Mouse (Mus musculus): ENCODE measurements at regions not wholly inside any gene's neighbourhood (a gene's known extent, or its start where the extent isn't known, plus 50 kb on each side); places are given as distances from the start of the nearest gene placed in this dataset.

DNA sequence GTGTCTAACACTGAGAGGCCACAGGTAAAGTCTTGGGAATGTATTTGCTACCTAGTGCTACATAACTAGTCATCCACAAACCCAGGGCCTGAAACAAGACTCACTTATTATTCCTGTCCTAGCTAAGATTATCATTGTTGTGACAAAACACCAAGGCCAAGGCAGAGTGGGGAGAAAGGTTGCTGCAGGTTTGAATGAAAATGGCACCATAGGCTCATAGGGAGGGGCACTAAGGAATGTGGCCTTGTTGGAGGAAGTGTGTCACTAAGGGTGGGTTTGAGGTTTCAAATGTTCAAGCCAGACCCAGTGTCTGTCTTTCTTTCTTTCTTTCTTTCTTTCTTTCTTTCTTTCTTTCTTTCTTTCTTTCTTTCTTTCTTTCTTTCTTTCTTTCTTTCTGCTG lies 174.9 kb upstream of the Ctnnb1 start:
- Histone ChIP-seq H3K9ac (ENCODE audit: low read length) (no peak overlapping the region), H3K4me3 (ENCODE audit: low read depth, low read length) (no peak overlapping the region), H3K4me1 (replicated peaks; ENCODE audit: control insufficient read depth, insufficient read depth, low read length) (no peaks in the 10 kb centered on the region), H3K4me2 (ENCODE audit: low read depth, low read length, severe bottlenecking) (no peak overlapping the region), H3K27me3 (ENCODE audit: control insufficient read depth, insufficient read depth, low read length) (no peaks in the 10 kb centered on the region), H3K9me3 (ENCODE audit: control insufficient read depth, low read length) (no peaks in the 10 kb centered on the region; the same call in 1 of the 2 replicates), H3K27ac (ENCODE audit: low read depth, low read length) (no peak overlapping the region), H3K36me3 (ENCODE audit: control insufficient read depth, insufficient read depth, low read length) (no peaks in the 10 kb centered on the region)
- DNase-seq (ENCODE audit: low spot score) (no peak), ATAC-seq (replicated peaks; ENCODE audit: low FRiP score) (no peak)

DNA sequence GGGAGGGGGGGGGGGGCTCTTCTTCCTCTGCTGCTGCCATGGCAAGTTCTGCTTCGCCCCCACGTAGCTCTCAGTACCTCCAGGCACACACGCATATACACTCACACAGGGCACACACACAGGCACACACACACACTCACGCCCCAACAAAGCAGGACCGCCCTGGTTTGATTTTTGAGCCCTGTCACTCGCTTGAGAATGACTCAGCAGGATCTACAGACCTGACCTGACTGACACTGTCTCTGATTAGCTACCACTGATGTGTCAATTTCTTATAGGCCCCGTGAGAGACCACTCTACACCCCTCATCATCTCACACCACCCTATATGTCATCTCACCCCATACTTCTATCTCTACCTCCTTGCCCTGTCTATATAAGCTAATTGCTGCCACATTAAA lies 173.5 kb upstream of the Ctnnb1 start:
- Histone ChIP-seq H3K9ac (ENCODE audit: low read length) (no peak overlapping the region), H3K36me3 (ENCODE audit: control insufficient read depth, insufficient read depth, low read length) (no peaks in the 10 kb centered on the region), H3K4me1 (replicated peaks; ENCODE audit: control insufficient read depth, insufficient read depth, low read length) (0 out of 2 replicates have a peak, but pooled peaks cover 3% of the 10 kb centered on the region), H3K4me3 (ENCODE audit: low read depth, low read length) (no peak overlapping the region), H3K9me3 (ENCODE audit: control insufficient read depth, low read length) (no peaks in the 10 kb centered on the region; the same call in 1 of the 2 replicates), H3K27me3 (ENCODE audit: control insufficient read depth, insufficient read depth, low read length) (no peaks in the 10 kb centered on the region), H3K27ac (ENCODE audit: low read depth, low read length) (no peak overlapping the region), H3K4me2 (ENCODE audit: low read depth, low read length, severe bottlenecking) (no peak overlapping the region)
- 88% methylated on average over 7 of the region's 7 CpGs for WGBS
- no peak for ATAC-seq (replicated peaks; ENCODE audit: low FRiP score)
- DNase-seq (ENCODE audit: low spot score) = no peak

DNA sequence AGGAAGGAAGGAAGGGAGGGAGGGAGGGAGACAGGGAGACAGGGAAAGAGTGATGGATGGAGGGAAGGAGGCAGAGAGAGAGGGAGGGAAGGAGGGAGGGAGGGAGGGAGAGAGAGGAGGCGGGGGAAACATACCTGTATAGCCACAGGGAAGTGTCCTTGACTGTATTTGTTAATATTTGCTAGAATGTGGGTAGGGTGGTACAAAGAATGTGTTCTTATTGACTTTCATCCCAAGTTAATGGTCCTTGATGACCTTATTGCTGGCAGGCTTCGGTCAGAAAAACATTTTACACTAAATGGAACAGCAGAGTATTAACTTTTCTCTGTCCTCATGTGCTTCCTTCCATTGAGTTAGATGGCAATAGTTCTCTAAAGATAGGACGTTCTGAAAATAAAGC lies 171.0 kb upstream of the Ctnnb1 start:
- DNase-seq (ENCODE audit: low spot score) (no peak), ATAC-seq (replicated peaks; ENCODE audit: low FRiP score) (no peak)
- H3K4me2 ChIP-seq (ENCODE audit: low read depth, low read length, severe bottlenecking) = no peak overlapping the region
- no peaks in the 10 kb centered on the region; the same call in 1 of the 2 replicates for H3K9me3 ChIP-seq (ENCODE audit: control insufficient read depth, low read length)
- H3K36me3 ChIP-seq (ENCODE audit: control insufficient read depth, insufficient read depth, low read length) = no peaks in the 10 kb centered on the region
- 85% methylated on average over 3 of the region's 3 CpGs for WGBS
- H3K27me3 ChIP-seq (ENCODE audit: control insufficient read depth, insufficient read depth, low read length) = no peaks in the 10 kb centered on the region
- no peak overlapping the region for H3K9ac ChIP-seq (ENCODE audit: low read length)
- H3K27ac ChIP-seq (ENCODE audit: low read depth, low read length) = no peak overlapping the region
- H3K4me3 ChIP-seq (ENCODE audit: low read depth, low read length) = no peak overlapping the region
- H3K4me1 ChIP-seq (replicated peaks; ENCODE audit: control insufficient read depth, insufficient read depth, low read length) = 0 out of 2 replicates have a peak, but pooled peaks cover 3% of the 10 kb centered on the region

DNA sequence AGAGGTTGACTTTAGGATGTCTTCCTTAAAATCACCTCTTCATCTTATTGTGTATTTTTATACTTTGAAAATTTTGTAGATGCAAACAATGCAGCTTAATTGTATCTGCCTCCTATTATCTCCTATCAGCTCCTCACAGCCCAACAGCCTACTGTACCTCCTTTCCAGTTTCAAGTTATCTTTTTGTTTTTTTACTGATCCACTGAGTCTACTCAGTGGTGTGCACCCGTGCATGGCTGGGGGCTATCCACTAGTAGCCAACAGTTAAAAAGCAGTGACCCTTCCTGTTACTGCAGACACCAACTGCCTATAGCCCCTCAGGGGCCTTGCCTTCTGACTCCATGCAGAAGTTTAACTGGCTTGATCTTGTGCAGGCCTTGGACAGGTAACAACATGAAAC lies 170.4 kb upstream of the Ctnnb1 start:
- Histone ChIP-seq H3K4me3 (ENCODE audit: low read depth, low read length) (no peak overlapping the region), H3K27me3 (ENCODE audit: control insufficient read depth, insufficient read depth, low read length) (no peaks in the 10 kb centered on the region), H3K9ac (ENCODE audit: low read length) (no peak overlapping the region), H3K4me1 (replicated peaks; ENCODE audit: control insufficient read depth, insufficient read depth, low read length) (0 out of 2 replicates have a peak, but pooled peaks cover 3% of the 10 kb centered on the region), H3K4me2 (ENCODE audit: low read depth, low read length, severe bottlenecking) (no peak overlapping the region), H3K27ac (ENCODE audit: low read depth, low read length) (no peak overlapping the region), H3K36me3 (ENCODE audit: control insufficient read depth, insufficient read depth, low read length) (no peaks in the 10 kb centered on the region), H3K9me3 (ENCODE audit: control insufficient read depth, low read length) (no peaks in the 10 kb centered on the region; the same call in 1 of the 2 replicates)
- WGBS = 97% methylated on average over 1 of the region's 1 CpGs
- DNase-seq (ENCODE audit: low spot score) = no peak
- no peak for ATAC-seq (replicated peaks; ENCODE audit: low FRiP score)

DNA sequence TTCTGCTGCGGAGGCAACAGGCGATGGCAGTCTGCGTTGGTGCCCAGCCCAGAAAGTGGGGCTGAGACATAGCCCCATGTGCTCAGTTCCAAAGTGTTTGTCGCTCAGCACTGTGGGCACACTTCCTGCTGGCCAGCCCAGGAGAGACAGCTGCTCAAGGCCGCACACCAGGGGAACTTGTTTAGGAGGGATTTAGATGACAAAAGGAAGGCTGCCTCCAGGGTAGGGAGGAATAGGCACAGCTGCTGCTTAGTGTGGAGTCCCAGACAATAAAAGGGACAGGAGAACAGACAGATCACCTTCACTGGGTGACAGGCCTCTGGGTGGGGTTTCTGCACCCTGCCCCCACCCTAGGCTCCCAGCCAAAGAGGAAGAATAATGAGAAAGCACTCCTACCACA lies 169.2 kb upstream of the Ctnnb1 start:
- Histone ChIP-seq H3K27ac (ENCODE audit: low read depth, low read length) (no peak overlapping the region; the same call in 1 of the 2 replicates), H3K4me1 (replicated peaks; ENCODE audit: control insufficient read depth, insufficient read depth, low read length) (0 out of 2 replicates have a peak, but pooled peaks cover 3% of the 10 kb centered on the region), H3K4me3 (ENCODE audit: low read depth, low read length) (no peak overlapping the region), H3K27me3 (ENCODE audit: control insufficient read depth, insufficient read depth, low read length) (no peaks in the 10 kb centered on the region), H3K9me3 (ENCODE audit: control insufficient read depth, low read length) (no peaks in the 10 kb centered on the region; the same call in 1 of the 2 replicates), H3K9ac (ENCODE audit: low read length) (no peak overlapping the region), H3K36me3 (ENCODE audit: control insufficient read depth, insufficient read depth, low read length) (no peaks in the 10 kb centered on the region), H3K4me2 (ENCODE audit: low read depth, low read length, severe bottlenecking) (no peak overlapping the region)
- ATAC-seq (replicated peaks; ENCODE audit: low FRiP score) (0 out of 2 replicates have a peak, but pooled peaks have one; percentile 33), DNase-seq (ENCODE audit: low spot score) (no peak)
- WGBS = 50% methylated on average over 5 of the region's 5 CpGs

DNA sequence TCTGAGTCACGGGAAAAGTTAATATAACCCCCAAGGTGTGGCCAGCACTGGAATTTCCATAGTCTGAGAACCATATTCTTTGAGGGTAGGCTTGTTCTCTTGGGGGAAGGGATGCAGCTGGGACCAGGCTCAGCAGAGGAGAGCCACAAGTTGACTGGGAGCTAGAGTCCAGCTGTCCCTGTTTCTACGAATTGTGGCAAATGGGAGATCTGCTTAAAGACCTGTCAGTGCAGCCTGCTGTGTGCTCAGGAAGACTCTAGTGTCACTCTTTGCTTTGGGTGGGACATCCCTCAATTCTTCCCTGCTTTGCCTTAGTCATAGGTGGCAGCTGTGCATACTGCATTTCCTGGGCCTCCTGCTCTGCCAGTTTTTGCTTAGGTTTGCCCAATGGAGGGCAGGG lies 165.2 kb upstream of the Ctnnb1 start:
- H3K4me1 ChIP-seq (replicated peaks; ENCODE audit: control insufficient read depth, insufficient read depth, low read length) = 0 out of 2 replicates have a peak, but pooled peaks cover 3% of the 10 kb centered on the region
- H3K27ac ChIP-seq (ENCODE audit: low read depth, low read length) = no peak overlapping the region
- no peak overlapping the region for H3K9ac ChIP-seq (ENCODE audit: low read length)
- ATAC-seq (replicated peaks; ENCODE audit: low FRiP score) = no peak
- peak; percentile 7 for DNase-seq (ENCODE audit: low spot score)
- H3K4me2 ChIP-seq (ENCODE audit: low read depth, low read length, severe bottlenecking) = no peak overlapping the region
- H3K4me3 ChIP-seq (ENCODE audit: low read depth, low read length) = no peak overlapping the region
- WGBS = 82% methylated on average over 2 of the region's 2 CpGs
- H3K9me3 ChIP-seq (ENCODE audit: control insufficient read depth, low read length) = no peaks in the 10 kb centered on the region
- H3K27me3 ChIP-seq (ENCODE audit: control insufficient read depth, insufficient read depth, low read length) = no peaks in the 10 kb centered on the region
- no peaks in the 10 kb centered on the region for H3K36me3 ChIP-seq (ENCODE audit: control insufficient read depth, insufficient read depth, low read length)

DNA sequence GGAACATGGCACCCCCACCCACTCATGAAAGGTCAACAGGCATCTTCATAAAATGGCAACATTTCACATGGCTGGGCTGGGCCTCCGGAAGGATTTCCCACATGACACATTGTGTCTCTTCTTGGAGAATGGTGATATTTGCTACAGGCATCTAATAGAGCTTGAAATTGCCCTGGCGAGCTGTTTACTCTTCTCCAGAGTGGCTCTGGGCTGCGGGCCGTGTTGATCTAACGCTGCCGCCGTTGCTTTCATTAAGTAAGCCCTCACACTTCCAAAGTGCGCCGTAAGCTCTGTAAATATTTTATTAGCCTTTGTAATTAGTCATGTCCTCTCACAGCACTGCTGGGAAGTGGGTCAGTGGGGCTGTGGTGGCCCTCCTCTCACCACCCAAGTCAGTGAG lies 164.4 kb upstream of the Ctnnb1 start:
- DNase-seq (ENCODE audit: low spot score) = peak; percentile 42
- no peaks in the 10 kb centered on the region for H3K36me3 ChIP-seq (ENCODE audit: control insufficient read depth, insufficient read depth, low read length)
- H3K4me1 ChIP-seq (replicated peaks; ENCODE audit: control insufficient read depth, insufficient read depth, low read length) = 0 out of 2 replicates have a peak, but pooled peaks cover 1% of the 10 kb centered on the region
- no peak overlapping the region for H3K4me3 ChIP-seq (ENCODE audit: low read depth, low read length)
- H3K27me3 ChIP-seq (ENCODE audit: control insufficient read depth, insufficient read depth, low read length) = no peaks in the 10 kb centered on the region
- H3K9ac ChIP-seq (ENCODE audit: low read length) = no peak overlapping the region
- no peak overlapping the region for H3K4me2 ChIP-seq (ENCODE audit: low read depth, low read length, severe bottlenecking)
- no peaks in the 10 kb centered on the region for H3K9me3 ChIP-seq (ENCODE audit: control insufficient read depth, low read length)
- no peak overlapping the region for H3K27ac ChIP-seq (ENCODE audit: low read depth, low read length)
- no peak for ATAC-seq (replicated peaks; ENCODE audit: low FRiP score)
- 89% methylated on average over 9 of the region's 9 CpGs for WGBS

DNA sequence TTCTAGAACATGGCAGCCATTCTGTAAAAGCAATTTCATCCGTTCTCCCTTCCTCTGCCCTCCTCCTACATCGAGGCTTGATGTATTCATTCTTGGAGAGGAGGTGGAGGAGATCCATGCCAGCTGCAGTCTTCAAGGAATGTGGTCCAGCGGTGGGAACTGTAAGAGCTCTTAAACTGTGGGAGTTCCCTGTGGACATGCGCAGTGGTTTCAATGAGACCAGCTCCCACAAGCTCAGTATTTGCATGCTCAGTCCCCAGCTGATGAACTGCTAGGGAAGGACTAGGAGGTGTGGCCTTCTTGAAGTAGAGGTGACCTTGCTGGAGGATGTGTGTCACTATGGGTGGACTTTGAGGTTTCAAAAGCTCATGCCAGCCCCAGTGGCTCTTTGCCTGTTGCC lies 163.7 kb upstream of the Ctnnb1 start:
- ATAC-seq (replicated peaks; ENCODE audit: low FRiP score) (no peak), DNase-seq (ENCODE audit: low spot score) (no peak)
- Histone ChIP-seq H3K4me1 (replicated peaks; ENCODE audit: control insufficient read depth, insufficient read depth, low read length) (no peaks in the 10 kb centered on the region), H3K4me3 (ENCODE audit: low read depth, low read length) (no peak overlapping the region), H3K9ac (ENCODE audit: low read length) (no peak overlapping the region), H3K27ac (ENCODE audit: low read depth, low read length) (no peak overlapping the region), H3K36me3 (ENCODE audit: control insufficient read depth, insufficient read depth, low read length) (no peaks in the 10 kb centered on the region), H3K9me3 (ENCODE audit: control insufficient read depth, low read length) (no peaks in the 10 kb centered on the region), H3K27me3 (ENCODE audit: control insufficient read depth, insufficient read depth, low read length) (no peaks in the 10 kb centered on the region), H3K4me2 (ENCODE audit: low read depth, low read length, severe bottlenecking) (no peak overlapping the region)
- 86% methylated on average over 4 of the region's 4 CpGs for WGBS

DNA sequence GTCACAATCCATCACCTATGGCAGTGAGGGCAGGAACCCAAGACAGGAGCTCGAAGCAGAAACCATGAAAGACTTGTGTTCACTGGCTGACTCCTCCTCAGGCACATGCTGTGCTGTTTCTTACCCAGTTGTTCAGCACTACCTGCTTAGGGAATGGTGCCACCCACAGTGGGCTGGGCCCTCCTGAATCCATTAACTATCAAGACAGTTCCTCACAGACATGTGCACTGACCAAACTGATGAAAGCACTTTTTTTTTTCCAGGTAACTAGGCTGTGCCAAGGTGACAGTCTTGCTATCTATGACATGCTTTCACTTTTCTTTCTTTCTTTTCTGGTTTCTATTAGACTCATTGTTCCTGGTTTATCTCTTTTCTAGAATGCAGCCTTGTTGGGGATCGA lies 162.1 kb upstream of the Ctnnb1 start:
- H3K36me3 ChIP-seq (ENCODE audit: control insufficient read depth, insufficient read depth, low read length) = no peaks in the 10 kb centered on the region
- no peak overlapping the region for H3K4me2 ChIP-seq (ENCODE audit: low read depth, low read length, severe bottlenecking)
- ATAC-seq (replicated peaks; ENCODE audit: low FRiP score) (no peak), DNase-seq (ENCODE audit: low spot score) (no peak)
- no peak overlapping the region for H3K4me3 ChIP-seq (ENCODE audit: low read depth, low read length)
- 85% methylated on average over 2 of the region's 2 CpGs for WGBS
- H3K27me3 ChIP-seq (ENCODE audit: control insufficient read depth, insufficient read depth, low read length) = no peaks in the 10 kb centered on the region
- no peak overlapping the region for H3K27ac ChIP-seq (ENCODE audit: low read depth, low read length)
- no peaks in the 10 kb centered on the region for H3K4me1 ChIP-seq (replicated peaks; ENCODE audit: control insufficient read depth, insufficient read depth, low read length)
- H3K9me3 ChIP-seq (ENCODE audit: control insufficient read depth, low read length) = no peaks in the 10 kb centered on the region
- H3K9ac ChIP-seq (ENCODE audit: low read length) = no peak overlapping the region
